Mouse (Mus musculus) T-cell, adult 2 months (primary cell): ENCODE measurements at regions not wholly inside any gene's neighbourhood (a gene's known extent, or its start where the extent isn't known, plus 50 kb on each side); places are given as distances from the start of the nearest gene placed in this dataset.

Source experiments
- DNase-seq: peaks from one replicate; pipeline ENCODE4 v3.0.0; 2022; ENCODE audit warnings: low spot score

DNA sequence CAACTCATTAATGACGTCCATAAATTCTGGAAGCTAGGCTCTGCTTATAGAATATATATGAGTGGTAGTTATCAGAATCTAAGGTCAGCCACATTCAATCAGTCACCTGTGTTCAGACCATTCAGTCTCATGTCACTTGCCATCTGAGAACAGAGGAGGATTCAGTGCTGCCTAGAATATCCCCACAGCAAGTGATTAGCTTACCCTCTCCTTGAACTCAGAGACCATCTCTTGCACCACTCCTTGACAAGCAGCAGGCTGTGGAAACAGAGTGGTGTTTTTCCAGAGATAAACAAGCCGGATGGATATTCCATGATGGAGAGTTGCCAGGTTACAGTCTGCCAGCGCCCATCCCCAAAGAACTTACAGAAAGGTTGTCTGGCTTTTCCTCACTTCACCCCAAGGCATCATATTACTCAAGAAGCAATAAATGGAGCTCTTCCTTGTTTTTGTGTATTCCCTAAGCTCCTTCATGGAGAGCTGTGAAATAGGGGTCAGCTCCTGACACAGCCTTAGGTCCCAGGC lies 291.9 kb upstream of the Thbs1 start:
- no peak for DNase-seq

DNA sequence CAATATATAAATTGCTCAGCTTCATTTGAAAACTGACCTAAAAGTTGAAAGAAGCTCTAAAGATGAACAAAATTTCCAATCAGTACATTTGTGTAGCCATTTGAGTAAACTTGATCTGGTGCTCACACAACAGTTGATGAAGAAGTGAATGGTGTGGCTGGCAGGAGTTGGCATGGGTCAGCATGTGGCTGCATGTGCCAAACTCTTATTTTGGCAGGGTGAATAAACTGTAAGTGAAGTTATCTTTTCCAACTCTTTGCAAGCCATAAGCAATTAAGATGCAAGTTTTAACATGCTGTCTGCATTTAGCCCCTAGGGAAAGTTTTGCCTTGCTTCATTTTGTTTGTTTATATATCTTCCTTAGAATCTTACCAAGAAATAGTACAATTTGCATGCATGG lies 291.0 kb upstream of the Thbs1 start:
- DNase-seq, result no peak

DNA sequence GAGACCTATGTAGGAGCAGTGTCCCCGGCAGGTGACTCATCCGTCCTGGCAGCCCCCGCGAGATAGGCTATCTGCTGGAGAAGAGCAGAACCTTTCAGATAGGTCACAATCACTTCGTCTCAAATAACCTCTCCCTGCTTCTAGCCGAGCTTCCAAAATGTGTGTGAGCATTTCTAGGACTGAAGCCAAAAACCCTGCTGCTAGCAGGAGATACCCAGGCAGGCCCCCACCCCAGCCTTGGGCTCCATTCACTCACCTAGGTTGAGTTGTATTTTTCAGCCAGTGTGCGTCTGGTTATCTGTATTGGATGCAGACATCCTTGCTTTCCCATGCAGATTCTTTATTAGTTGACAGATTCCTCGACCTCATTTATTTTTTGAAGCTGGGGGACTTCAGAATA lies 286.6 kb upstream of the Thbs1 start:
- DNase-seq, result no peak

DNA sequence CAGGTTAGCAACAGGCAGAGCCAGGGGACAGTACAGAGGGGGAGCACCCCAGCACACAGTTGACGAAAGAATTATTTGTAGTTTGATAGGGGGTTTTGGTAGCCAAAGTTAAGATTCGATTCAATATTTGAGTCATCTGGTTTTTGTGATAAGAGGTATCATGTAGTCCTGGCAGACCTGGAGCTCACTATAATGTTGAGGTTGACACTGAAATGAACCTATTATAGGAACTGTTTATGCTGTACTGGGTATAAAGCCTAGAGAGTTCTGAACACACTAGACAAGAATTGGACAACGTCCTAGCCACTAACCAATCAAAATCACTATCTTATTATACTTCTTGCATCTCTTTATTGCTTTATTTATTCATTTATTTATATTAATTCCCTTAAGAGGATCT lies 284.4 kb upstream of the Thbs1 start:
- DNase-seq, result no peak

DNA sequence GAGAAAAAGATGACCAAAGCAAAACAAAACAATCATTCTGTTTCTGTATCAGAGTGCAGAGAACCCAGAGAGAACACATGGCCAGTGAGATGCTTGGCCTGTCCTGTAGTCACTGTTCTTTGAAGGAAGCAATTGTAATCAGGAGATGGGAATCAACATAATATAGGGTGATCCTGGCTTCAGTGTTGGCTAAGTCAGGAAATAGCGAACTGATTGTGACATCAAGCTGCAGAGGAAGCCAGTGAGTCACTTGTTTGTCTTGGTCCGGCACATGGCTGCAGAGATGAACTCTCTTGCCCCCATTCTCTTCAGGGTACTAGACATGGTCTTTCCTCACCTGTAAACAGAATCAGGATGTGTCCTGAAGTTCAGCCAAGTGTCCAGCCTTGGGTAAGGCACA lies 273.3 kb upstream of the Thbs1 start:
- no peak for DNase-seq

DNA sequence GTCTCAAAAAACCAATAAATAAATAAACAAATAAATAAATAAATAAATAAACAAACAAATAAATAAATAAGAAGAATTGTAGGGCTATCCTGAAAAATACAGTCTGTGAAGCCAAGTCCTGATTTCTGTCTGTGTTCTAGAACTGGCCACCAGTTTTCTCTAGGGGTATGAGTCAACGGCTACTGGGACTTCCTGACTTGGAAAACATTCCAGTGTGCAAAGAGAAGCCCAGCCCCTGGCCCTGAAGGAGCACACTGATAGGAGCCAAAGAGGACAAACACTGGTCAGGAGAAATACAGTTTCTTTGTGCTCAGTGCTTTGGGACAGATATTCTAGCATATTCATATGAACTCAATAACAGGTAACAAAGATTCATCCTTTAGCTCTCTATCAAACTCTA lies 271.3 kb upstream of the Thbs1 start:
- no peak for DNase-seq

DNA sequence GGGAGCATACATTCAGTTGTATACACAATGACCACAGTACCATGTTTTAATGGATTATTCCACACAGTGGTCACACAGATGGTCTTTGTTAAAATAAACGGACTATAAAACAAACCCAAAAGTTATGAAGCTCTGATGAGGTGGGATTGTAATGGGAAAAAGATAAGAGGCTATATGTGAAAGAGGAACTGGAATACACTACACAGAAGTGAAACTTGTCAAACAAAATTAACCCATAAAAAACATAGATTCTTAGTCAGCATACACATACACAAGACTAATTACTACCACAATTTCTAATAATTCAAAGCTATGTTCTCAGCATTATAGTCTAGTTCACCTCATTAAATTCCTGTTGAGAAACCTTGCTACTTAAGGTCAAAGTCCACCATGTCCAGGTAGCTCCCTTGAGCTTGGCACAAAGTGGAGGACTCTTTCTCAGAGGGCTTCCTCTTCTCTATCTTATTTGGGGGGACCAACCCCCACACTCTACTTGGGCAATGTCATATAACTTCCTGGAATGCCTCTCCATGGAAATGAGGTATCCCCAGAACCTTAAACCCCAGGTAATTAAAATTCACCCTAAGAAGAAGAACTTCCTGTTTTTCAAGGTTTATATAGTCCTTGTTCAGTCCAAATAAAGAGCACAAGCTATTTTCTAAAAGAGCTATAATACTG lies 269.2 kb upstream of the Thbs1 start:
- no peak for DNase-seq

DNA sequence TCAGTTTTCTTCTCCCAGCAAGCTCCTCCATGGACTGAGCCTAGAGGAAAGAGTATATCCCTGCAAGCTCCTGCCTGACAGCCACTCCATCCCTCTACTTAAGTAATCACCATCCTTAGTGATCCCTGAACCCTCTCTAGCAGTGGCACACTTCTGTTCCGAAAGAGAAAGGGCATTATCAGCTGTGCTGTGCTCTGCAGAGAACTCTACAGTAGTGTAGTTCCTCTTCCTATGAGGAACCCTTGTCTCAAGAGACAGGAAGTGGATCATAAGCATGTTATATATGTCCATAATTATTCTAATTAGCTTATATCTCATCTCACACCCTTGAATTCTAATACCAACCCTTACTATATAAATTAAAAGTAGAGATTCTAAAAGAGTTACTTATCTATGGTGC lies 259.2 kb upstream of the Thbs1 start:
- no peak for DNase-seq

DNA sequence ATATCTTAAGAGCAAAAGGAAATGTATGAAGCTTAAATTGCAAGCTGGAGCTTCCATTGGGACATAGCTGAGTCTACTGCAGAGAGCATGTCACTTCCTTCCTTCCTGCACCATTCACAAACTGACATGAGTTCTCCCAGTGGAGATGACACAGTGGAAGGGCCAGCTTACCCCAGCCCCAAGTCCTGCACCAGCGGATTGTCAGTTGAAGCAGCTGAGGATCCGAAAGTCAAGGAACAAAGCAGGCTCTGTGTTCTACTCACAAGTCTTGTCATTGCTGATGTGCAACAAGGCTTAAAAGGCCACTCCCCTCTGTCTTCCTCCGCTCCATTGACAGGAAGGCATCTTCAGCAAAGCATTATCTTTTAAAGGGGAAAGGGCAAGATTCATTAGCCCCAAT lies 249.4 kb upstream of the Thbs1 start:
- no peak for DNase-seq

DNA sequence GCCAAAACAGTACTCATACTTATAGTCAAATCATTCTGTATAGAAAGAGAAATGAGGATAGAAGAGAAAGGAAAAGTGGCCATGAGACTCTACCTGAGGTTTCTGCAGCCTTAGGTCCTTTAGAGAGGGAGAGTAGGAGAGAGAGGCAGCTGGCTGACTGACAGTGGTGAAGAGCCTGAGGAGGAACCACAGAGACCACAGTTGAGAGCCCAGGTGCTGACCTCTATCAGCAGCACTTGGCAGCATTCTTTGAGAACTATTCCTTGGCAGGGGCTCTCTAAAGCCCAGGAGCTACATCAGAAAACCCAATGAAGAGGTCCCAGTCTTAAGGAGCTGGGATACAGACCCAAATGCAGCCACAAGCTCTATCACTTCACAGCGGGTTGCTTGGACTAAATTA lies 246.6 kb upstream of the Thbs1 start:
- no peak for DNase-seq

DNA sequence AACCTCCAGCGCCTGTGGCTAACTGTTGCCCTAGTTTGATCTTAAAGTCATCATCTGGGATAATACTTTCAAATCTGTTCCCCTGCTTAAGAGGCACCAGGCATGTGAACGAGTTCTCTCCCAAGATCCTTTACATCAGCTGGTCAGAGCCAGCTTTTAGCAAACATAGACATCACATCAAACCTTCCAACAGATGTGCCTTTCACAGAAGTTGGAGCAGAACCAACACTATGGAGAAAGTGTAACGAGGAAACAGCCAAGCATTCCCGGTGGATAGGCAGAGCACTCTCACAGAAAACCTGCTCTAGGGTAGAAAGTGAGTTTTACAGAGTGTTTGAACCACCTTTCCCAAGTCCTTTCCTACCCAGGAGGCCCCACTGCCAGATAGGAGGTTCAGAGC lies 244.7 kb upstream of the Thbs1 start:
- DNase-seq, result no peak

DNA sequence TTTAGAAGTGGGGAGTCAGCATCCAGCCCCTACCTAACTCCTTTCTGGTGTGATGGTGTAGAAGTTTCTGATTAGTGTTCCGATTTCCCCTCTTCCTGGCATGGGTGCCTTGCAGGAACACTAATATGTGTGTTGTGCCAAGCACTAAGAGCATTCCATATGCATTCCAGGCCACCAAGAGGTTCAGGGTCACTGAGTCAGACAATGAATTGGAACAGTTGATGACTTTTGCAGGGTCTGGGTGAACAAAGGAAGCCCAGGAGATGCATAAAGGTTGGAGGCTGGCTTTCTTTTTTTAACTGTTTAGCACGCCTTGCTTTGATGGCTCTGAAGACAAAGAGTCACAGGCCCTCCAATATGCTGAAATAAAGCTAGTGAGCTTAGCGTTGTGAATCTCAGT lies 244.3 kb upstream of the Thbs1 start:
- no peak for DNase-seq

DNA sequence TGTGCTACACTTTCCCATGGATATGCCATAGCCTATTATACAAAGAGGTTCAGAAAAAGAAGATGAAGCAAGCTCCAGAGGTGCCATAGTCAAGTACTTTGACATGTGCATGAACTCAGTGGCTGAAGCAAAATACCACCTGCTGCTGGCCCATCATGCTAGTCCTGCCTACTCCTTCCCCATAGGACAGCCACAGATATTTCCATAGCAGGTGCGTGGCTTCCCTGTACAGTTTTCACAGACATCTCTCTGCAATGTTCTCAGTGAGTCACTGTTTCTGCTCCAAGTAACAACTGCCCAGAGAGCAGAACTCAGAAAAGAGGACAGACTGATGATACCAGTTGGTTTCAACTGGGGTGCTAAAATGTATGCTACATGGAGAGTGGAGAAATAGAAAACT lies 242.8 kb upstream of the Thbs1 start:
- DNase-seq, result no peak

DNA sequence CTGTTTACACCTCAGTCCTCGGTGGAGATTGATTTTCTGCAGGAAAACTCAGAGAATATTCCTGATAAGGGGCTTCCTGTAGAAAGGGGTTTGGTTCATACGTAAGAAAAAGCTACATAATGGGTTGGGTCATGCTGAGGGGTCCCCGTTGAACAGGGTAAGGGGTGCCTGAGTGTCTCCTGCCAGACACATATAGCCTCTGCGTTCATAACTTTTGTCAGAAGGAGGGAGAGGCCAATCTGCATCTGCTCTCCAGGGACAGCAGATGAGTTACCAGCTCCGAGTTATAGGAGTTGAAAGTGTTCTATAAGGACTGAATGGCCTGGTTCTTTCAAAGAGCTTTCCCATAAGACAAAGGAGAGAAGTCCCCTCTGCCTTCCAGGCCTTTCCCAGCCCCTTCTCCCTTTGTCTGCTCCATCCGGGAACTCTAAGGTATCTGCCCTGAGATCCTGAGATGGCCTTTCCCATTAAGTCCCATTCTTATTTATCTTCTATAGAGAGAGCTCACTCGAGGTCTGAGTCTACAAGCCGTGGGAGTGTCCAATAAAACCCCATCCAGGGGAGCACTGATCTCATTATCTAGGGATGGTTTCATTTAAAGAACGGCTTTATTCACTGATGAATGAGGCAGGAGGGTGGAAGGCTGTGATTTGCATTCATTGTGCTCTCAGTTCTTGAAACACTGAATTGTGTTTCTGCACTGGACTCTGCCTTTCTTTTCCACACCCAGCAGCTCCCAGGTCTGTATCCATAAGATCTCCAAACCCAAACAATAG lies 240.0 kb upstream of the Thbs1 start:
- no peak for DNase-seq

DNA sequence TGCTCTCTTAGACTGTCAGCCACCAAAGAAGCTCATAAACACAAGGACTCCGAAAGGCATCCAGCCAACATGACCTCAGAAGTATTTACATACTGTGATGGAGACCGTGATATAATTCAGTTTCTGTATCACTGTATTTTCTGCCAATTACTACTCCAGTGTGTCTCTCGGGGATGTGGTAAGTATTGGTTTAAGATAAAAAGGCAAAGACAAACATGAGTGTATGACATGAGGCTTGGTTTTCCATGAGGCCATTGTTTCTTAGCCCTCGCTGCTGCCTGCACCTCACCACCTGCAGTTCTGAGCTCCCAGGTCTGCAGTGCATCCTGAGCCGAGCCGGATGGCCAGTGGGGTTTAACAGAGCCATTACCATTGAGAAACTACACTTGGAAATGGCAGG lies 233.9 kb upstream of the Thbs1 start:
- no peak for DNase-seq

DNA sequence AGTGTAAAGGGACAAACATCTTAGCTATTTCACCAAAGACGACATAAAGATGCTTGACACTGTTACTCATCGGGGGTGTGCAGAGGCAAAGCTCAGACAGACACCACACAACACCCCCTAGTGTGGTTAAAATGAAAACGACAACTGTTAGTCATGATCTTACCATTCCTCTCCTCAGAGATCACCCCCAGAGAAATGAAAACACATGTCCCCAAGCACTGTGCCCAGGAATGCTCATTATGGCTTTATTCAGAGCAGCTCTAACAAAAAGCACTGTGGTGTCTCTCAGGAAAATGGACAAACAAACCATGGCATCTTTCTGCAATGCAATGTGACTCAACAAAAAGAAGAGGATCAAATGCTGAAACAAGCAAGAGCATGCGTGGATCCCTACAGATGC lies 229.5 kb upstream of the Thbs1 start:
- no peak for DNase-seq

DNA sequence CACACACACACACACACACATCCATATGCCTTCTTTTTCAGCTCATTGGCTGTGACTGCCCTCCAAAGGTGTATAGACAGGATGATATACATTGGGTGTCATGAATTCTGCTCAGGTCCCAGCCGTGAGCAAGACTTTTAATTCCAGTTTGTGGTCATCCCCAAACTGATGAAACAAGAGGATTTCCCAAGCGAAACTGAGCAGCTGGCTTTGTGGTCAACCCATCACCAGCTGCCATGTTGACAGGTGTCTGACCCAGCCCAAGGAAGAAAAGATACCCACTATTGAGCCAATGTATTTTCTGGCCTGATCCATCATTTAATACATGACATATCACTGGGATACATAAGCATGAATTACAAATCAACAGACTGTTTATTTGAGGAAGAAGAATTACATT lies 228.8 kb upstream of the Thbs1 start:
- DNase-seq, result no peak

DNA sequence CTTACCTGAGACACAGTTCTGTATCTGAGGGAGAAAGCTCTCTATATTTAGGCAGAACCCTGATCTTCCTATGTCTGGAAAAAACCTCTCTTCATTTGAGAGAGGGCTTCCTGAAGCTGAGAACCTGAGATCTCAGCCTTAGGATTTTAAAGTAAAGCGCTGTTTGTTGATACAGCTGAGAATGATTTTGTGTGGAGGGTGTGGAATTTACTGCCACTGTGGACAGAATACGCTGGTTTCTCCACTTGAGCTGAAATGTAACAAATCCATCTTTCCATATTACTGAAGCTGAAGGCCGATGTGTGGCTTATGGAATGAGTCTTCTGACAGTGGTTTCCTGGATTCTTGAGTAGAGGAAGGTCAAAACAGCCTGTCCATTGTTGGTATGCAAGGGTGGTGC lies 225.2 kb upstream of the Thbs1 start:
- no peak for DNase-seq

DNA sequence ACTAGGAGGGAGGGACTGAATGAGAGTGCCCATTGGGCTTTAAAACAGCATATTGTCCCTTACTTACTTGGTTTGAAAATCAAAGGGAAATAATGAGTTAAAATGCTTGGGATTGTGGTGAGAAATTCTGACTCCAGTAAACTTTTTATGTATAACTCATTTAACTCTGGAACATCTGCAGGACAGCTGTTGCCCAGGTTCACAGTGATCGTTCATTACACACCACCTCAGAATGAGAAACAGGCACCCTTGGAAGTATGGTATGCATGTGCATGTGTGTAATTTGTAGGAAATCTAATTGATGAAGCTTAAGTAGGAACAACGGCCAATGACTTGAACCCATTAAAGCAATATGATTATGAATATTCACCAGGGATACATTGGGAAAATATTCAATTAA lies 210.4 kb upstream of the Thbs1 start:
- DNase-seq, result no peak

DNA sequence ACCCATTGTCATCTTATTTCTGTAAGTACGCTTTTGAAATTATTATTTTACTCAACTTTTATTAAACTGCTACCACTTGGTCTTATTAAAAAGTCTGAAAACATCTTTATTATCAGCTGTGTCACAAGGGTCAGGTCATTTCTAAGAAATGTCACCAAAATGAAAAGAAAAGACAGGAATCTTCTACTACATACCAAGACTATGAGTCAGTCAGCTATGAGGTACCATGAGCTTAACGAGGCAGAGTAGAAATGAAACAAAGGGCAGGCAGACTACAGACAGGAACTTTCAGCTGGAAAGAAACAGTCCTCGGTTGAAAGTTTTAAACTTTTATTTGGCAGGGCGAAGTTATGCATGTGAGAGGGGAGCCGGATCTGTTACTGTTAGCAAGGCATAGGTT lies 208.8 kb upstream of the Thbs1 start:
- DNase-seq, result no peak

DNA sequence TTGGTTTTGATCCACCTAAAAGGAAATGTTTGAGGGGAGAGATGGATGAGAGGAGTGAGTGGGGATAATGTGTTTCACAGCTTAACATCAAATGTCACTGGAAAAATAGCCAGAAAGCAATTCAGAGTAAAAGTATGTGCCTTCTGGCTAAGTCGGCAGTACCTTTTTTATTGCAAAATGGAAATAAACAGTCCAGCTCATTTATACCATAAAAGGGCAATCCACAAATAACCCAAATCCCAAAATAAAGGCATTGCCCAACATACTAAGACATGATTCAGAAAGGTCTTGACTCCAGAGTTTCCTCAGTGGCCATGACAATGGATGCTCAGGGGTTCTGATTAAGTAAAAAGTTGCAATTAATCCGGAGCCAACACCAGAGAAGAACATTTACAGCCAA lies 208.0 kb upstream of the Thbs1 start:
- DNase-seq, result no peak

DNA sequence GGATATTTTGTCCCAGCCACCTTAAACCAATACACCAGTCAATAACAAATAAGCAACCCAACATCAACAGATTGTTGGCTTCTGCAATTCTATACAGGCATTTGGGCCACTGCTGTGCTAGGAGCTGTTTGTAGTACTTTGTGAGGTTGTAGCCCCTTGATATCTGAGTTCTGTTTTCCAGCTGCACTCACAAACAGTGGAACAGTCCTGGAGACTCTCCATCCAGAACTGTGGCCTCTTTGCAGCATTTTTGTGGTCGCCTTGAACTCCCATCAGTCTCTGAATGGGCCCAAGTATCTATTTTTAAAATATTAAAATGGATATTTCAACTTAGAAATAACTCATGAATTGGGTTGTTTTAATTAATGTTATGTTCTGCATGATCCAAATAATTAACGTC lies 205.2 kb upstream of the Thbs1 start:
- no peak for DNase-seq

DNA sequence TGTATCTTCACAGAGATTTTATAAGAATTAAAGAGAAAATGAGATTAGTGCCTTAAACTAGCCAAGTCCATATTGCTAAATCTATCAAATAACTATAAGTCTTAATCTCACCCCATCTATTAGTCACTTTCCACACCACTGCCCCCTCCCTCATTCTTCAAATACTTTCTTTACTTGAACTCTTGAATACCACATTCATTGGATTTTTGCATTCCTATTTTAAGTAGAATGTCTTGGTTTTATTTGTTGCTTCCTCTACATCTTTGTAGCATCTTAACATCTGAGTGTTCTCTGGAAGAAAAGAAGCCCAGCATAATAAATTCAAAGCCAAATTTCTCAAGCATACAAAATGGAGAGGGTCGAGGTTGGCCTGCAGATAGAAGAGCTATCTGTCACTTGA lies 200.9 kb upstream of the Thbs1 start:
- DNase-seq, result no peak

DNA sequence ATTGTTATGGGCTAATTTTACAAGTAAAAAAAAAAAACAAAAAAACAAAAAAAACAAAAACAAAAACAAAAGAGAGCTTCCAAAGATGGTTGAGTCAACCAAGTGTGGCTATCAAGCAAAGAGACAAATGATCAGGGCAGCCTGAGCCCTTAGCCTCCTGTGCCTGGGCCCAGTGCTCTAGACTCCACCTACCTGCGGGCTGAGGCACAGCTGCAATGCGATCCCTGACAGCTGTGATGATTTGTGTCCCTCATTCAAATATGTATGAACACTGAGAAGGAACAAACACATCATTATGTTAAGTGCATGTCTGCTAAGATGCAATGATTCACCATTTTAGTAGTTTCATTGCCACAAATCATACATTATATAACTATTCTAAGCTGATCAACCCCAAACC lies 199.0 kb upstream of the Thbs1 start:
- no peak for DNase-seq
